Mouse (Mus musculus): ENCODE results near the gene Anxa4. TPM values are rescaled to one million over a fixed set of nuclear protein-coding genes. Genes with fewer than 3 reads are reported as not detected.

Gene Anxa4
- total RNA-seq, 2 experiments from 2014 or later = 36.4 to 36.5 TPM

GRCm38 (mm10) chr6:86800467-86800866 lies 7.1 kb upstream of the Anxa4 start:
- DNase-seq = no peak

DNA sequence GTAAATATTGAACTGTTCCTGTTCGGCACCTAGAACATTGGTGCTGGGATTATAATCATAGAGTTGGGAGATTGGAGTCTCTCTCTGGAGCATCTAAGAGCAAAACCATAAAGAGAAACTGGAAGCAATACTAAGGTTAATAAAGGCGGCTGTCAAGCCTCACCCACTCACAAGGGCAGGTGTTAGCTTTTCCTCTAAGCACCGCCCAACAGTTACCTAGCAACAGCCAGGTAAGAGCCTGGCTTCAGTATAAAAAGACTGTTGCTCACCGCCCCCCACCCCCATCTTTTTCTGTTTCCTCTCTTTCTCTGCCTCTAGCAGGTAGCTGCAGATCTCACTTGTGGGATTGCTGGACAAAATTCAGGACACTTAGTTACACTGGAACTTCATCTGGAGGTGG lies 4.1 kb upstream of the Anxa4 start:
- no peak for DNase-seq

GRCm38 (mm10) chr6:86793957-86794356 lies 573 bp upstream of the Anxa4 start:
- no peak for DNase-seq

- DNase-seq = no peak
Measured at GRCm38 (mm10) chr6:86790351-86790943, 2.9 kb downstream of the Anxa4 start.

DNA sequence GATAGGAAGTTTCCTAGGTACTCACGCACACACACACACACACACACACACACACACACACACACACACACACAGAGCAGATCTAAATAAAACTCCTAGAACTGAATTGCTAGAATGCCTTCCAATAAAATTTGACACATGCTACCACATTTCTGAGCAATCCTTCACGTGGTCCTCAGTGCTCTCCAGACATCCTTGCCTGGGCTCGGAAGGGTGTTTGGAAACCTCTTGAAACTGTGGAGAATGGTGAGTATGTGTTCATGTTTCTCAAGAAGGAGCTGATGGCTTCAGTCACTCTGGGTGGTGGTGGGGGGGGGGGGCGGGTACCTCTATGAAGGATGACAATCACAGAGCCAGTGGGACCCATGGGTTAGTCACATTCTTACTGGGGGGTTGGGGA lies 5.1 kb downstream of the Anxa4 start:
- no peak for DNase-seq

GRCm38 (mm10) chr6:86786545-86786944 lies 6.8 kb downstream of the Anxa4 start:
- no peak for DNase-seq

GRCm38 (mm10) chr6:86784739-86785138 lies 8.6 kb downstream of the Anxa4 start:
- no peak for DNase-seq

- DNase-seq = no peak
Measured at GRCm38 (mm10) chr6:86782342-86782741, 11.0 kb downstream of the Anxa4 start.

GRCm38 (mm10) chr6:86781361-86781957 lies 11.9 kb downstream of the Anxa4 start:
- no peak for DNase-seq

DNA sequence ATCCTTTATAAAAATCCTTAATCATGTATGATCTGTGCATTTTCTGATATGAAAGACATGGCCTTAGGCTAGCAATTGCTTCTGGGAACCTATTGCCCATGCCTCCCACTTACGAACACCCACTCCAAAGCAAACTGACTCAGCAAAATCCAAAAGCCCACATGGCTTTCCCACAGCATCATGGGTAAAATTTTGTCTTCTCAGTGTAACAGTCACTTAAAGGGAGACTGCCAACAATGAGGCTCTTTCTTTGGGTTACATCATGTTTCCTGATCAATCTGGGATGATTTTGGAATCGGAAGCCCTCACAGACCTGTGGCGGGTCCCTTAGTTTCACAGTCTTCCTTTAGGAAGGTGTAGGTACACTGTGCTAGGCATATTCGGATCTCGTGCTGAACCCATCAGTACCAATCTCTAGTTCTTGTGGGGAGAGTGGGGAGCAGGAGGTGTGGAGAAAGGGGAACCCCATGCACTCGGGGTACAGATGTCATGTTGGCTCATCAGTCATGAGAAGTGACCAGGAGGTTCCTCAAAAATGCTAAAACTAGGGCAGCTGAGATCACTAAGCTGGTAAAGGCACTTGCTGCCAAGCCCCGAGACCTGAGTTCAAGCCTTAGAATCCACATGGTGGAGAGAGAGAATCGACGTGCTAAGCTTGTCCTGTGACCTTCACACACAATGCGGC lies 14.3 kb downstream of the Anxa4 start:
- no peak for DNase-seq

GRCm38 (mm10) chr6:86777181-86777580 lies 16.2 kb downstream of the Anxa4 start:
- no peak for DNase-seq

- DNase-seq = no peak
Measured at GRCm38 (mm10) chr6:86776706-86777071, 16.7 kb downstream of the Anxa4 start.

GRCm38 (mm10) chr6:86776001-86776705 lies 17.2 kb downstream of the Anxa4 start:
- peak; percentile 47 for DNase-seq

DNA sequence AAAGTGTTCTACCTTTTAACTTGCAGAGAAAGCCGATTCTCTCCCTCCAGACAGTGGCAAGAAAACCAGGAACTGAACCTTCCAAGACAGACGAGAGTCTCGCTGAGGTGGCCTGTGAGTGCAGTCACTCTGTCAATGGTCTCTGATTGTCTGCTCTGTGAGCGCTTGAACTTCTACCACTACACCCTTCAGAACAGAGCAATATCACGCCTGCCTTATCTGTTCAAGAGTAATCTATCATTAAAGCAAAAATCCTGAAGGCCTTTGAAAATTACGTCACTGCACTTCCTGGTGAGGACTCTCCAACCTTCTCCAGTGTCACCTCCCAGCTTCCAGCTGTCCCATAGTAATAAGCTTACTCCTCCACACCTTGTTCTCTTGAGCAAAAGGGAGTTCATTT lies 18.4 kb downstream of the Anxa4 start:
- no peak for DNase-seq

- no peak for DNase-seq
Measured at GRCm38 (mm10) chr6:86773830-86774229, 19.6 kb downstream of the Anxa4 start.

GRCm38 (mm10) chr6:86772631-86773030 lies 20.8 kb downstream of the Anxa4 start:
- no peak for DNase-seq

DNA sequence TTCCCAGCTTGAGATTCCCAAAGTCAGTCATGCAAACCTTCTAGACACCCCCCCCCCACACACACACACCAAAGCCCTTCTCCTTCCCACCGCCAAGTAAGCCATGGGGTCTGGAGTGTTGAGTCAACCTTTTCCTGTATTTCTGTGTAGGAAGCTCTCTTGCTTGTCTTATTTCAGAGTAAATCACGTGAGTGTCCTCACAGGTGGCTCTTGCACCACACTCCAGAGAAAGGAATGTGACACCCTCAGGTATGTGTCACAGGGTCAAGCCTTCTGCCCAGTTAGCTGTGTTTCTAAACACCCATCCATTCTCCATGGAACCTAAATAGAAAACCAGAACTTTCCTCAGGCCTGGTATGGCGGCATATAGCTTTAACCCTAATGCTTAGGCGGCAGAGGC lies 24.4 kb downstream of the Anxa4 start:
- no peak for DNase-seq

GRCm38 (mm10) chr6:86768186-86768776 lies 25.1 kb downstream of the Anxa4 start:
- DNase-seq = no peak

GRCm38 (mm10) chr6:86767465-86767864 lies 25.9 kb downstream of the Anxa4 start:
- no peak for DNase-seq

DNA sequence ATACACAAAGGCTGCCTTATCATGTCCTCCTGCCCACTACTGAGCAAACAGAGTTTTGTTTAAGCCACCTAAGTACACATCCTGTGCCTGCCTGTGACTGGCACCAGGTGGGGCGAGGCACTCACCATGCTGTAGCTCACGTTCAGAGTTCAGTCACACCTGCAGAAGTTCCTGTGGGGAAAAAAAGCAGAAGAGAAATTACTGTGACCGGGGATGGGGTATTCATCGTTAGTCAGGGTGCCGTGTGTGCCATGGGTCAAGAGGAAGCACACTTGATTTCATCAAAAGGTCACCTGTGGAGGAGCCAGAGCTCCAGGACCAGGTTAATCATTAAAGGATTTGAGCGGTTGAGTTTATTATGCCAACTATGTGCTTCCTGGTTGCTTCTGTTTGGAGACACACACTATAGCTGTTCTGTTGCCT lies 27.7 kb downstream of the Anxa4 start:
- no peak for DNase-seq

- DNase-seq = no peak
Measured at GRCm38 (mm10) chr6:86754105-86754863, 39.1 kb downstream of the Anxa4 start.

DNA sequence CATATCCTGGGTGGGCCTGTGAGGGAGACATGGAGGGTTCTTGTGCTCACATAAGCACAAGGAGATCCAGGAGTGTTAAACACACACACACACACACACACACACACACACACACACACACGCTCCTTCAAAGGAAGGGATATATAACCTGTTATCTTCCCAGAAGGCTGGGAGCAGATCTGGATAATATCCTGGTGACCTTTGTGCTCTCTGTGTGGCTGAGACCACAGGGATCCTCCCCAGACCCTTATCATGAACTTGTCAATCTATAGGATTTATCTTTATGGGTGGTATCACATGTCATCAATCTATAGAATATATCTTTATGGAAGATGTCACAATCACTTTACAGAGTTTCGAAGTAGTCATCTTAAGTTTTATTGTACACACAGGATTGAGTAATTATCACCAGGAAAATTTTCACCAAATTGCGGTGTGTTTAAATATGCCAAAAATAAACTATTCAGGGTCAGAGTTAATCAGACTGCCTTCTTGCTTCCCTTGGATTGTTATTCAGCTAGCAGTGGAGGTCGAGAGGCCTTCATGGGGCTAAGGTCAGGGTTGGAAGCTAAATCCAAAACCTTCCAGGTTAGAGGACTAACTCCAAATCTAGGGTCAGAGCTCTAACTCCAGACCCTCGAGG lies 40.4 kb downstream of the Anxa4 start:
- DNase-seq = no peak

Measured in heart, postnatal 4 days (tissue).